In the genomic region with DNA sequence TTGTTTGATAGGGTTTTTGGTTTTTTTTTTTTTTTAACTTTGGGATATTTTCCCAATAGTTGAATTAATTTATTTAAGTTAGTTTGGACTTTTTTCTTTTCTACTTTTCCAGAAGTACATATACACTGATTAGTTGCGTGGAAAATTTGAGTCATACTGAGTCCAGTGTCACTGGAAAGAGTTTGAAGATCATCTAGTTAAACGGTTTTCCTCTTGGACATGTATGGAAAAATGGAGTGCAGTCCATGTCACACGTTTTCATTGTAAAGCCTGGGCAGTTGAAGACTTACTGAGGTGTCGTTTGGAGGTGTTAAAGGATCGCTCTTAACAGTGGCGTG, we compare ENCODE assay signal across 8 mouse cellular contexts. TPM values are rescaled to one million over a fixed set of nuclear protein-coding genes. Genes with fewer than 3 reads are reported as not detected.
DNase-seq lines count a peak whose midpoint lies in the region; ATAC-seq and TF ChIP-seq lines count a peak whose summit lies in the region.

No protein-coding gene starts in this region.

- DNase-seq in heart, postnatal 36 days = no peak
- DNase-seq in midbrain, embryonic 11.5 days (ENCODE audit: low spot score, missing footprints) = no peak
- no peak for DNase-seq in right cerebral cortex, postnatal 36 days (ENCODE audit: low spot score in 2 of 2)
- no peak for DNase-seq in left cerebral cortex, postnatal 10 days (ENCODE audit: extremely low spot score in 1 of 2, low spot score in 2 of 2)
- DNase-seq in urinary bladder, postnatal 36 days (ENCODE audit: low spot score in 2 of 2) = no peak

- no peak for ATAC-seq in heart, embryonic 12.5 days (ENCODE audit: insufficient number of reproducible peaks, low FRiP score)
- ATAC-seq in hindbrain, embryonic 13.5 days (ENCODE audit: low FRiP score) = no peak
- ATAC-seq in midbrain, embryonic 11.5 days (ENCODE audit: low FRiP score) = no peak

- TF ChIP-seq CTCF in ES-Bruce4 (IDR thresholded peaks at IDR 0.05; ENCODE audit: low read depth, low read length) = no peak

- 43% methylated on average over 6 of the region's 6 CpGs for WGBS in heart, embryonic 12.5 days
- WGBS in hindbrain, embryonic 13.5 days = 81% methylated on average over 6 of the region's 6 CpGs
- 85% methylated on average over 6 of the region's 6 CpGs for WGBS in midbrain, embryonic 11.5 days

- no peak overlapping the region for H3K9ac ChIP-seq in heart, embryonic 12.5 days
- H3K9ac ChIP-seq in ES-Bruce4 (ENCODE audit: low read depth, poor library complexity, severe bottlenecking) = peak overlapping the region; percentile 96; the same call in 1 of the 2 replicates
- H3K9ac ChIP-seq in hindbrain, embryonic 13.5 days = peak overlapping the region; percentile 98
- peak overlapping the region; percentile 93 for H3K9ac ChIP-seq in midbrain, embryonic 11.5 days (ENCODE audit: low read length)

- H3K27ac ChIP-seq in heart, embryonic 12.5 days (ENCODE audit: poor library complexity, severe bottlenecking) = 0 out of 2 replicates have a peak overlapping the region, but pooled peaks have one; percentile 46
- no peak overlapping the region for H3K27ac ChIP-seq in ES-Bruce4 (ENCODE audit: insufficient read depth, low read length)
- H3K27ac ChIP-seq in hindbrain, embryonic 13.5 days = no peak overlapping the region
- H3K27ac ChIP-seq in midbrain, embryonic 11.5 days (ENCODE audit: low read depth, low read length) = no peak overlapping the region

- TF ChIP-seq EP300 in ES-Bruce4 (IDR thresholded peaks at IDR 0.05; ENCODE audit: insufficient read depth, low read depth, low read length) = no peak

- peaks cover 24% of the 10 kb centered on the region for H3K4me1 ChIP-seq in heart, embryonic 12.5 days (replicated peaks)
- H3K4me1 ChIP-seq in ES-Bruce4 (ENCODE audit: control insufficient read depth, insufficient read depth, low read length) = no peaks in the 10 kb centered on the region
- H3K4me1 ChIP-seq in hindbrain, embryonic 13.5 days (replicated peaks) = peaks cover 33% of the 10 kb centered on the region
- H3K4me1 ChIP-seq in midbrain, embryonic 11.5 days (ENCODE audit: control insufficient read depth, insufficient read depth, low read length) = peaks cover 9% of the 10 kb centered on the region

- no peaks in the 10 kb centered on the region for H3K9me3 ChIP-seq in heart, embryonic 12.5 days (replicated peaks)
- no peaks in the 10 kb centered on the region for H3K9me3 ChIP-seq in ES-Bruce4 (replicated peaks; ENCODE audit: control insufficient read depth, insufficient read depth, low read length, poor library complexity, severe bottlenecking)
- H3K9me3 ChIP-seq in hindbrain, embryonic 13.5 days = no peaks in the 10 kb centered on the region
- no peaks in the 10 kb centered on the region for H3K9me3 ChIP-seq in midbrain, embryonic 11.5 days (ENCODE audit: control insufficient read depth, low read length)

- no peaks in the 10 kb centered on the region for H3K27me3 ChIP-seq in heart, embryonic 12.5 days (replicated peaks)
- no peaks in the 10 kb centered on the region for H3K27me3 ChIP-seq in ES-Bruce4 (ENCODE audit: control insufficient read depth, insufficient read depth, low read length, poor library complexity, severe bottlenecking)
- peaks cover 4% of the 10 kb centered on the region; the same call in 1 of the 2 replicates for H3K27me3 ChIP-seq in hindbrain, embryonic 13.5 days
- H3K27me3 ChIP-seq in midbrain, embryonic 11.5 days (ENCODE audit: control insufficient read depth, insufficient read depth, low read length) = no peaks in the 10 kb centered on the region

- peak overlapping the region; percentile 86 for H3K4me3 ChIP-seq in heart, embryonic 12.5 days
- H3K4me3 ChIP-seq in ES-Bruce4 (ENCODE audit: low read depth, low read length) = no peak overlapping the region
- peak overlapping the region; percentile 91 for H3K4me3 ChIP-seq in hindbrain, embryonic 13.5 days
- H3K4me3 ChIP-seq in midbrain, embryonic 11.5 days (ENCODE audit: low read depth, low read length) = peak overlapping the region; percentile 77; the same call in 1 of the 2 replicates

- no peaks in the 10 kb centered on the region for H3K36me3 ChIP-seq in heart, embryonic 12.5 days
- H3K36me3 ChIP-seq in ES-Bruce4 (ENCODE audit: control insufficient read depth, insufficient read depth, low read length, poor library complexity, severe bottlenecking) = peaks cover 8% of the 10 kb centered on the region
- no peaks in the 10 kb centered on the region for H3K36me3 ChIP-seq in hindbrain, embryonic 13.5 days
- H3K36me3 ChIP-seq in midbrain, embryonic 11.5 days (ENCODE audit: control insufficient read depth, insufficient read depth, low read length) = no peaks in the 10 kb centered on the region

- no peak for TF ChIP-seq POLR2A in ES-Bruce4 (IDR thresholded peaks at IDR 0.05; ENCODE audit: insufficient read depth, low read length)

- intact Hi-C loops in heart, postnatal 36 days (cut with DNase I) = loop anchor here (5.0 kb wide), 1 partner anchor 128 kb away; no protein-coding TSS in a partner anchor
- intact Hi-C loops in left cerebral cortex, postnatal 10 days (cut with DNase I) = no loop called here

- H3K4me2 ChIP-seq in heart, embryonic 12.5 days = peak overlapping the region; percentile 77
- peak overlapping the region; percentile 83 for H3K4me2 ChIP-seq in hindbrain, embryonic 13.5 days
- H3K4me2 ChIP-seq in midbrain, embryonic 11.5 days = peak overlapping the region; percentile 74

RNA-seq across cellular contexts. Expression of gene Gars, which starts 1.6 kb away (rescaled TPM):
- polyA plus RNA-seq in heart, embryonic 12.5 days (2016; fragmentation: Nextera tagmentation; extraction: Ambion mirVana) = 189 and 199 TPM in 2 replicates
- 10 to 100 TPM; 60.7 to 62.6 TPM for total RNA-seq in heart, postnatal 36 days (2021)
- 281 and 286 TPM in 2 replicates for polyA plus RNA-seq in ES-Bruce4 (2011; ENCODE audit: insufficient read depth, insufficient read length, low read depth, missing spikeins)
- 201 and 209 TPM in 2 replicates for polyA plus RNA-seq in hindbrain, embryonic 13.5 days (2015; fragmentation: Nextera tagmentation; extraction: Ambion mirVana)
- 225 and 241 TPM in 2 replicates for polyA plus RNA-seq in midbrain, embryonic 11.5 days (2014; fragmentation: Nextera tagmentation; extraction: Ambion mirVana)
- 100 to 1,000 TPM; 177 to 185 TPM for total RNA-seq in left cerebral cortex, postnatal 10 days (2021)

RNA-seq across cellular contexts. Expression of gene Ggct, which starts 46.7 kb away (rescaled TPM):
- 5.8 and 6.9 TPM in 2 replicates for polyA plus RNA-seq in heart, embryonic 12.5 days (2016; fragmentation: Nextera tagmentation; extraction: Ambion mirVana)
- total RNA-seq in heart, postnatal 36 days (2021) = 10 to 100 TPM; 24.3 to 24.7 TPM
- polyA plus RNA-seq in ES-Bruce4 (2011; ENCODE audit: insufficient read depth, insufficient read length, low read depth, missing spikeins) = 44.7 and 50.1 TPM in 2 replicates
- 14.8 and 15.3 TPM in 2 replicates for polyA plus RNA-seq in hindbrain, embryonic 13.5 days (2015; fragmentation: Nextera tagmentation; extraction: Ambion mirVana)
- polyA plus RNA-seq in midbrain, embryonic 11.5 days (2014; fragmentation: Nextera tagmentation; extraction: Ambion mirVana) = 12.9 and 14.4 TPM in 2 replicates
- 10 to 100 TPM; 28.2 to 29.4 TPM for total RNA-seq in left cerebral cortex, postnatal 10 days (2021)
